Mouse (Mus musculus) layer of hippocampus, adult 9-11 months (tissue): ENCODE data around the gene Zfp428.
A peak's percentile ranks its signal among the peaks of the same experiment; 100 is the strongest.

Experiments used
- DNase-seq: peaks from one replicate; pipeline ENCODE4 v3.0.0; 2022

Gene Zfp428

GRCm38 (mm10) chr7:24523723-24524122 lies 16.9 kb downstream of the Zfp428 start:
- DNase-seq = no peak

GRCm38 (mm10) chr7:24524978-24525377 lies 18.2 kb downstream of the Zfp428 start:
- no peak for DNase-seq

- DNase-seq = peak; percentile 31
Measured at GRCm38 (mm10) chr7:24525686-24526420, 19.0 kb downstream of the Zfp428 start.

- no peak for DNase-seq
Measured at GRCm38 (mm10) chr7:24528861-24529260, 22.1 kb downstream of the Zfp428 start.

GRCm38 (mm10) chr7:24529580-24529979 lies 22.8 kb downstream of the Zfp428 start:
- no peak for DNase-seq

- DNase-seq = peak; percentile 99
Measured at GRCm38 (mm10) chr7:24530062-24530931, 23.5 kb downstream of the Zfp428 start, which contains the start of gene Irgq. Irgq (plus strand) TSS chr7:24530689.

GRCm38 (mm10) chr7:24531211-24531971 lies 24.6 kb downstream of the Zfp428 start:
- DNase-seq = peak; percentile 69

GRCm38 (mm10) chr7:24533031-24533571 lies 26.3 kb downstream of the Zfp428 start:
- DNase-seq = no peak

- no peak for DNase-seq
Measured at GRCm38 (mm10) chr7:24533806-24534205, 27.0 kb downstream of the Zfp428 start.

- no peak for DNase-seq
Measured at GRCm38 (mm10) chr7:24534301-24534700, 27.5 kb downstream of the Zfp428 start.

GRCm38 (mm10) chr7:24537081-24537480 lies 30.3 kb downstream of the Zfp428 start:
- DNase-seq = no peak

- DNase-seq = no peak
Measured at GRCm38 (mm10) chr7:24537591-24537990, 30.8 kb downstream of the Zfp428 start.

- peak; percentile 44 for DNase-seq
Measured at GRCm38 (mm10) chr7:24538154-24538553, 31.3 kb downstream of the Zfp428 start.

- DNase-seq = no peak
Measured at GRCm38 (mm10) chr7:24538701-24539100, 31.9 kb downstream of the Zfp428 start.

- no peak for DNase-seq
Measured at GRCm38 (mm10) chr7:24539686-24540085, 32.9 kb downstream of the Zfp428 start.

GRCm38 (mm10) chr7:24544506-24544905 lies 37.7 kb downstream of the Zfp428 start:
- no peak for DNase-seq

- no peak for DNase-seq
Measured at GRCm38 (mm10) chr7:24546068-24546614, 39.3 kb downstream of the Zfp428 start, which contains the start of the genes Pinlyp and Xrcc1. Pinlyp (minus strand) TSS chr7:24546118. Xrcc1 (plus strand) TSS chr7:24546289.

- DNase-seq = peak; percentile 100
Measured at GRCm38 (mm10) chr7:24546634-24547389, 40.0 kb downstream of the Zfp428 start.

- DNase-seq = no peak
Measured at GRCm38 (mm10) chr7:24547534-24548036, 40.8 kb downstream of the Zfp428 start.

GRCm38 (mm10) chr7:24551985-24552759 lies 45.4 kb downstream of the Zfp428 start:
- DNase-seq = no peak

GRCm38 (mm10) chr7:24555786-24556185 lies 49.0 kb downstream of the Zfp428 start:
- no peak for DNase-seq
